Mouse (Mus musculus): ENCODE results near the gene Nras. TPM values are rescaled to one million over a fixed set of nuclear protein-coding genes. Genes with fewer than 3 reads are reported as not detected.

Gene Nras
- polyA plus RNA-seq, 1 experiment from 2014 or later, result 90.5 TPM

- 61% methylated on average over 5 of the region's 5 CpGs for WGBS
- Histone ChIP-seq H3K36me3 (no peaks in the 10 kb centered on the region), H3K9ac (no peak overlapping the region), H3K4me1 (0 out of 2 replicates have a peak, but pooled peaks cover 13% of the 10 kb centered on the region), H3K4me3 (no peak overlapping the region), H3K4me2 (replicated peaks) (no peak overlapping the region), H3K27ac (no peak overlapping the region), H3K27me3 (no peaks in the 10 kb centered on the region), H3K9me3 (no peaks in the 10 kb centered on the region)
- ATAC-seq (ENCODE audit: low FRiP score, low read depth), result no peak
Measured at GRCm38 (mm10) chr3:103101194-103101593, 43.1 kb downstream of the Nras start.

DNA sequence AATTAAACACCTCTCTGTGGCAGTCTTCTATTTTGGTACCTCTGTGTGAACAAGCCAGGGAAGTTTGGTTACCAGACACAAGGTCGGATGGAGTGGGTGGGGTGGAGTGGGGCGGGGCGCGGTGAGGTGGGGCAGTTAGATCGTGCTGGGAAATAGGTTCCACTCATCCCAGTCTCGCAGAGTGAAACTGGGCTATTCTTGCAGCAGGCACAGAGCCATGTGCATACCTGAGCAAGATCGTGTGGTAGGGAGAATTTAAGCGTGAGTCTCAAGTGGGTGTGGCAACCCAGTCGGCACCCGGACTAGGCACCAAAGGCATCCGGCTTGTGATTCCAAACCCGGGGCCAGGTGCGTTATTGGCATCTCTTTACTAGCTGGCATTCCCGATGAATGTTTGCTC is 43.8 kb downstream of the Nras start:
- under 1% methylated on average over 14 of the region's 14 CpGs for WGBS

DNA sequence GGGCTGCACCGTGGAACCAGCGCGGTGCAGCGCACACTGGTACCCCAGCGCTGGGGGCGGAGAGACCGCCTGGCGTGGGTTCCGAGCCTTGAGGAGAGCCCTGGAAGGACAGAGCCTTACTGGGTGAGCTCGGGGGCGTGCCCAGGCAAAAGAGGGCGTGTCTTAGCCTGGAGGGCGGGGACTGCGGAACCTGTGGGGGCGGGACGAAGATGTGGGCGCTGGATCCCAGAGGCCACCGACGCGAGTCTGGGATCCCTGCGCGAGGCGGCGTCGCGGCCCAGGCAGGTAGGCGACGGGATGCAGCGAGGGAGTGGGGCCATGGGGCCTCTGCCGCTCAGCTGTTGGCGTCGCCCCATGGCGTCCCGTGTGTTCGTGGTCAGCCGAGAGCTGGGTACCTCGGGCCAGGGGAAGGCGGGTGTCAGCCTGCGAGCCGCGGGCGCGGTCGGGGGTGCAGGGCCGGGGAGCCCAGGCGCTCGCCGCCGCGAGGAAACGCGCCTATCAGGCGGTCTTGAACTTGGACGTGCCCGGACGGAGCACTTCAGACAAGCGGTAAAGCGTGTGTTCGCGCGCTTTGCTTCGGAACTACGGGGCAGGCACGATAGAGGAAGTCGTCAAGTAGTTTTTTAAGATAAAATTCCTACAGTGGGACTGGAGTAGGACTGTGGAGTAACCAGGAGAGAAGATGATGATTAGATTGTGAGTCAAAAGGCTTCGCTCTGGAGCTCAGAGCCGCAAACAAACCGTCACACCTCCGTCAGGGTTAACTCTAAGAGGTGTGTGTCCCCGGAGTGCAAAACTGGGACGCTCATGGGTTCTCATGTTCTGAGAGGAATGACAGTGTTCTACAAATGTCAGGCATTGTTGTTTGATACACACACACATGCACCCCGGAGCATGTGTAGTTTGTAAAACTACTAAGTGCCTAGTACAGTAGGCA is 44.6 kb downstream of the Nras start, which contains the start of gene Dennd2c:
TSS of gene Dennd2c (plus strand) at position 151 of the 937 bp plus-strand sequence.
- WGBS, result under 1% methylated on average over 67 of the region's 72 CpGs
- H3K4me1 ChIP-seq, result 0 out of 2 replicates have a peak, but pooled peaks cover 13% of the 10 kb centered on the region
- H3K36me3 ChIP-seq, result no peaks in the 10 kb centered on the region
- H3K4me3 ChIP-seq, result peak within 1 kb of the TSS; percentile 77
- H3K4me2 ChIP-seq (replicated peaks), result peak within 1 kb of the TSS; percentile 89
- peak within 1 kb of the TSS; percentile 75 for H3K9ac ChIP-seq
- no peaks in the 10 kb centered on the region for H3K27me3 ChIP-seq
- H3K27ac ChIP-seq, result peak within 1 kb of the TSS; percentile 81
- peak; percentile 96 for ATAC-seq (ENCODE audit: low FRiP score, low read depth)
- H3K9me3 ChIP-seq, result no peaks in the 10 kb centered on the region

More for the DNA sequence above, 43.8 kb downstream of the Nras start:
- Histone ChIP-seq H3K4me1 (0 out of 2 replicates have a peak, but pooled peaks cover 13% of the 10 kb centered on the region), H3K27ac (peak overlapping the region; percentile 81; the same call in 1 of the 2 replicates), H3K9ac (peak overlapping the region; percentile 75), H3K9me3 (no peaks in the 10 kb centered on the region), H3K4me3 (peak overlapping the region; percentile 77), H3K4me2 (replicated peaks) (peak overlapping the region; percentile 89), H3K27me3 (no peaks in the 10 kb centered on the region), H3K36me3 (no peaks in the 10 kb centered on the region)
- ATAC-seq (ENCODE audit: low FRiP score, low read depth), result peak; percentile 42; the same call in 1 of the 2 replicates

GRCm38 (mm10) chr3:103107565-103108240 is 49.6 kb downstream of the Nras start:
- Histone ChIP-seq H3K4me2 (replicated peaks) (no peak overlapping the region), H3K9ac (no peak overlapping the region), H3K27me3 (no peaks in the 10 kb centered on the region), H3K4me3 (no peak overlapping the region), H3K36me3 (no peaks in the 10 kb centered on the region), H3K27ac (no peak overlapping the region), H3K4me1 (peaks cover 11% of the 10 kb centered on the region; the same call in 1 of the 2 replicates), H3K9me3 (no peaks in the 10 kb centered on the region)
- 88% methylated on average over 7 of the region's 7 CpGs for WGBS
- ATAC-seq (ENCODE audit: low FRiP score, low read depth), result no peak

- Histone ChIP-seq H3K9me3 (no peaks in the 10 kb centered on the region), H3K36me3 (no peaks in the 10 kb centered on the region), H3K4me3 (no peak overlapping the region), H3K9ac (no peak overlapping the region), H3K27me3 (peaks cover 4% of the 10 kb centered on the region; the same call in 1 of the 2 replicates), H3K4me1 (peaks cover 3% of the 10 kb centered on the region; the same call in 1 of the 2 replicates), H3K4me2 (replicated peaks) (no peak overlapping the region), H3K27ac (no peak overlapping the region)
- 72% methylated on average over 5 of the region's 5 CpGs for WGBS
- ATAC-seq (ENCODE audit: low FRiP score, low read depth), result no peak
Measured at GRCm38 (mm10) chr3:103112216-103112615, 54.1 kb downstream of the Nras start.

Other genes starting within 250 kb of the Nras start
- not detected in 2 replicates for gene Sycp1, start 122.2 kb upstream of the Nras start, polyA plus RNA-seq (2015; fragmentation: Nextera tagmentation; extraction: Ambion mirVana)
- not detected in 2 replicates for gene Nr1h5, start 94.2 kb upstream of the Nras start, polyA plus RNA-seq (2015; fragmentation: Nextera tagmentation; extraction: Ambion mirVana)
- 56.1 and 60.1 TPM in 2 replicates for gene Sike1, start 62.6 kb upstream of the Nras start, polyA plus RNA-seq (2015; fragmentation: Nextera tagmentation; extraction: Ambion mirVana)
- gene Csde1, start 37.9 kb upstream of the Nras start, polyA plus RNA-seq (2015; fragmentation: Nextera tagmentation; extraction: Ambion mirVana), result 388 and 411 TPM in 2 replicates
- gene Ampd1, start 15.7 kb downstream of the Nras start, polyA plus RNA-seq (2015; fragmentation: Nextera tagmentation; extraction: Ambion mirVana), result 1.5 and 1.7 TPM in 2 replicates
- 8.3 and 10.1 TPM in 2 replicates for gene Dennd2c, start 44.3 kb downstream of the Nras start, polyA plus RNA-seq (2015; fragmentation: Nextera tagmentation; extraction: Ambion mirVana)
- 230 and 237 TPM in 2 replicates for gene Bcas2, start 113.4 kb downstream of the Nras start, polyA plus RNA-seq (2015; fragmentation: Nextera tagmentation; extraction: Ambion mirVana)
- 29.8 and 34.6 TPM in 2 replicates for gene Trim33, start 221.0 kb downstream of the Nras start, polyA plus RNA-seq (2015; fragmentation: Nextera tagmentation; extraction: Ambion mirVana)